Mouse (Mus musculus): ENCODE results near the gene Sfi1. TPM values are rescaled to one million over a fixed set of nuclear protein-coding genes. Genes with fewer than 3 reads are reported as not detected.
"Not testable (repeated sequence)": the region's sequence is repeated elsewhere in the genome, so short reads cannot be mapped to it uniquely, and the experiment has no call there.

The Sfi1 gene
- polyA plus RNA-seq, 1 experiment from 2014 or later: 8.8 TPM

GRCm38 (mm10) chr11:3129852-3130251, 63.4 kb downstream of the Sfi1 start:
- not testable (repeated sequence) for H3K36me3 ChIP-seq (ENCODE audit: control insufficient read depth, insufficient read depth, low read length); ATAC-seq (ENCODE audit: insufficient number of reproducible peaks, insufficient read depth, low FRiP score, low read depth)

GRCm38 (mm10) chr11:3129276-3129675, 64.0 kb downstream of the Sfi1 start:
- H3K4me2 ChIP-seq (ENCODE audit: low read length); ATAC-seq (ENCODE audit: insufficient number of reproducible peaks, insufficient read depth, low FRiP score, low read depth); H3K9me3 ChIP-seq (ENCODE audit: control insufficient read depth, low read length); H3K27me3 ChIP-seq (ENCODE audit: control insufficient read depth, insufficient read depth, low read length); H3K27ac ChIP-seq (replicated peaks in 1 of 2; ENCODE audit: control insufficient read depth in 1 of 2, insufficient read depth in 1 of 2, low read depth in 2 of 2, low read length in 2 of 2); H3K4me1 ChIP-seq (ENCODE audit: control insufficient read depth in 2 of 2, insufficient read depth in 2 of 2, low read length in 2 of 2); H3K36me3 ChIP-seq (ENCODE audit: control insufficient read depth, insufficient read depth, low read length); H3K4me3 ChIP-seq (ENCODE audit: control insufficient read depth in 1 of 2, insufficient read depth in 1 of 2, low read depth in 1 of 2, low read length in 2 of 2); H3K9ac ChIP-seq (ENCODE audit: low read length): not testable (repeated sequence)
- whole genome bisulfite sequencing: 85% methylated on average over 2 of the region's 2 CpGs

More at GRCm38 (mm10) chr11:3129852-3130251, 63.4 kb downstream of the Sfi1 start:
- H3K27me3 ChIP-seq (ENCODE audit: control insufficient read depth, insufficient read depth, low read length); H3K4me3 ChIP-seq (ENCODE audit: control insufficient read depth in 1 of 2, insufficient read depth in 1 of 2, low read depth in 1 of 2, low read length in 2 of 2); H3K4me2 ChIP-seq (ENCODE audit: low read length); H3K4me1 ChIP-seq (ENCODE audit: control insufficient read depth in 2 of 2, insufficient read depth in 2 of 2, low read length in 2 of 2); H3K9ac ChIP-seq (ENCODE audit: low read length); H3K27ac ChIP-seq (replicated peaks in 1 of 2; ENCODE audit: control insufficient read depth in 1 of 2, insufficient read depth in 1 of 2, low read depth in 2 of 2, low read length in 2 of 2); H3K9me3 ChIP-seq (ENCODE audit: control insufficient read depth, low read length): not testable (repeated sequence)
- 78% methylated on average over 5 of the region's 8 CpGs for WGBS

DNA sequence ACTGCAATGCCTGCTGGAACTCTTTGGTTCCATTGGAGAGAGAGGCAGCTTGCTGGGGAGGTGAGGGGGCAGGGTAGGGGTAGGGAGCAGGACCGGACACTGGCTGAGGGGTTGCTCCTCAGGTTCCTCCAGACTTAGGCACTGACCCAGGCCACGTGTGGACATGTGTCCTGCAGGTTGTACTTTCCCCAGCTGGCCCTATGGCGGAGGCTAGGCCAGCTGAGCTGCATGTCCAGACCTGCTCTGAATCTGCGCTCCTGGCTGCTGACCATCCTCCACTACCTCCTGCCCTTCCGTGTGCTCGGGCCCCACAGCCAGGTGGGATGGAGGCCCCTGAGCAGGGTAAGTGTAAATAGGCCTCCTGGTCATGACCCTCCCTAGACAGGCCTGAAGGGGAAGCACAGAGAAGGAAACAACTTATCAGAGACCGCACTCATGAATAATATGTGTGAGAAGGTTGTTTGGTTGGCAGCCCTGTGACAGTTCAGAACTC, 65.9 kb downstream of the Sfi1 start:
- peak; percentile 29 for ATAC-seq (ENCODE audit: insufficient number of reproducible peaks, insufficient read depth, low FRiP score, low read depth)
- H3K4me3 ChIP-seq (ENCODE audit: control insufficient read depth in 1 of 2, insufficient read depth in 1 of 2, low read depth in 1 of 2, low read length in 2 of 2); H3K9ac ChIP-seq (ENCODE audit: low read length); H3K9me3 ChIP-seq (ENCODE audit: control insufficient read depth, low read length); H3K36me3 ChIP-seq (ENCODE audit: control insufficient read depth, insufficient read depth, low read length); H3K4me1 ChIP-seq (ENCODE audit: control insufficient read depth in 2 of 2, insufficient read depth in 2 of 2, low read length in 2 of 2); H3K27ac ChIP-seq (replicated peaks in 1 of 2; ENCODE audit: control insufficient read depth in 1 of 2, insufficient read depth in 1 of 2, low read depth in 2 of 2, low read length in 2 of 2); H3K27me3 ChIP-seq (ENCODE audit: control insufficient read depth, insufficient read depth, low read length); H3K4me2 ChIP-seq (ENCODE audit: low read length): not testable (repeated sequence)
- WGBS: 81% methylated on average over 5 of the region's 7 CpGs

DNA sequence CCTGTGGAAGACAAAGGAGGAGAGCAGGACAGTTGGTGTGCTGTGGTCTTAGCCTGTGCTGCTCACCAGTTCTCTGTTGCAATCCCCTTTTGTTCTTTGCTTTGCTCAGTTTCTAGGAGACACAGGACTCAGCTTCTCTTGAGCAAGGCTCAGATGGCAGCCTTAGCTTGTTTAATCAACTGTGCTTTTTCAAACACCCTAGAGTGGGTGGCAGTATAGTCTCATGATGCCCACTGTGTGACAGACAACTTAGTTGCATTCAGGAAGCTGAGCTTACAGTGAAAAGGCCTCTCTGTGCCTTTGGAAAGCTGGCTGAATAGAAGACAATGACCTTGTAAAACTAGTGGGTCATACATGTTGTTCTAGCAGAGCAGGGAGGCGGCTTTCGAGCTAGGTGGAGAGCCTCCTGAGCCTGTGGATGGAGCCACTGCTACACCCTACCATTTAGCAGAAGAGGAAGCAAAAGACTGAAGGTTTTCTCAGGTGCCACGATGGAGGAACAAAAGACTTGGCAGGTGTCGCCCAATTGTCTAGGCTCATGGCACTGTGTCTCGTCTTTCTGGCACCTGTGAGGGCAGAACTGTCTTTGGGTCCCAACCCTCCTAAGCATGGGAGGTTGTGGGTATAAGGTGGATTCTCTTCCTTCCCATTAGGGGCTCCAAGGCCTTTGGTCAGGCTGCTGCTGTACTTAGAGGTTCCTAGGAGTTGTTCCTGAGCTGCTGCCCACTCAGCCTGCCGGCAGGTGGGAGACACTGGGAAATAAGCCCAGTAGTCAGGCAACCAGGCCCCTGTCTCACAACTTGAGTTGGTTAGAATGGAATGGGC, 66.6 kb downstream of the Sfi1 start:
- H3K9me3 ChIP-seq (ENCODE audit: control insufficient read depth, low read length); H3K4me1 ChIP-seq (ENCODE audit: control insufficient read depth in 2 of 2, insufficient read depth in 2 of 2, low read length in 2 of 2); H3K36me3 ChIP-seq (ENCODE audit: control insufficient read depth, insufficient read depth, low read length); H3K27me3 ChIP-seq (ENCODE audit: control insufficient read depth, insufficient read depth, low read length); H3K9ac ChIP-seq (ENCODE audit: low read length); H3K4me3 ChIP-seq (ENCODE audit: control insufficient read depth in 1 of 2, insufficient read depth in 1 of 2, low read depth in 1 of 2, low read length in 2 of 2); H3K4me2 ChIP-seq (ENCODE audit: low read length); H3K27ac ChIP-seq (replicated peaks in 1 of 2; ENCODE audit: control insufficient read depth in 1 of 2, insufficient read depth in 1 of 2, low read depth in 2 of 2, low read length in 2 of 2): not testable (repeated sequence)
- 71% methylated on average over 6 of the region's 6 CpGs for WGBS
- peak; percentile 33 for ATAC-seq (ENCODE audit: insufficient number of reproducible peaks, insufficient read depth, low FRiP score, low read depth)

DNA sequence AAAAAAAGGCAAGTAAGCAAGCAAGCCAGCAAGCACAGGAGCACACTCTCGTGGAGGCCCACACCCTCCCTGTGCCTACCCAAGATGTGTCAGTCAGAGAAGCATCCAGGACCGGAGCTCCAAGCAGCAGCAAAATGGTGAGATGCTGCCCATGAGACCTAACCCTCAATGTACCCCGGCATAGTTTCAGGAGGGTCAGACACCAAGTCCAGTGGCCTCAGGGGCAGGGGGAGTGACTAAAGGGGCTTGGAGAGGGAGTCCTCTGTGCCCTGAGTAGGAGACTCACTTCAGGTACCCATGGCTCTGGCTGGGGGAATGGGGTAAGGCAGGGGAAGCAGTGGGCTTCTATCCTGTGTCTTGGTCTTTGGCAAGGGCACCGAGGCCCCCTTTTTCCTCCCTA, 67.3 kb downstream of the Sfi1 start:
- not testable (repeated sequence) for H3K9ac ChIP-seq (ENCODE audit: low read length); H3K4me1 ChIP-seq (ENCODE audit: control insufficient read depth in 2 of 2, insufficient read depth in 2 of 2, low read length in 2 of 2); H3K4me3 ChIP-seq (ENCODE audit: control insufficient read depth in 1 of 2, insufficient read depth in 1 of 2, low read depth in 1 of 2, low read length in 2 of 2); ATAC-seq (ENCODE audit: insufficient number of reproducible peaks, insufficient read depth, low FRiP score, low read depth); H3K4me2 ChIP-seq (ENCODE audit: low read length); H3K36me3 ChIP-seq (ENCODE audit: control insufficient read depth, insufficient read depth, low read length); H3K9me3 ChIP-seq (ENCODE audit: control insufficient read depth, low read length); H3K27me3 ChIP-seq (ENCODE audit: control insufficient read depth, insufficient read depth, low read length); H3K27ac ChIP-seq (replicated peaks in 1 of 2; ENCODE audit: control insufficient read depth in 1 of 2, insufficient read depth in 1 of 2, low read depth in 2 of 2, low read length in 2 of 2)
- WGBS: 75% methylated on average over 2 of the region's 4 CpGs

GRCm38 (mm10) chr11:3124932-3125810, 68.1 kb downstream of the Sfi1 start:
- H3K36me3 ChIP-seq (ENCODE audit: control insufficient read depth, insufficient read depth, low read length); H3K9ac ChIP-seq (ENCODE audit: low read length); H3K4me3 ChIP-seq (ENCODE audit: control insufficient read depth in 1 of 2, insufficient read depth in 1 of 2, low read depth in 1 of 2, low read length in 2 of 2); H3K4me2 ChIP-seq (ENCODE audit: low read length); ATAC-seq (ENCODE audit: insufficient number of reproducible peaks, insufficient read depth, low FRiP score, low read depth); H3K27me3 ChIP-seq (ENCODE audit: control insufficient read depth, insufficient read depth, low read length); H3K27ac ChIP-seq (replicated peaks in 1 of 2; ENCODE audit: control insufficient read depth in 1 of 2, insufficient read depth in 1 of 2, low read depth in 2 of 2, low read length in 2 of 2); H3K9me3 ChIP-seq (ENCODE audit: control insufficient read depth, low read length); H3K4me1 ChIP-seq (ENCODE audit: control insufficient read depth in 2 of 2, insufficient read depth in 2 of 2, low read length in 2 of 2): not testable (repeated sequence)
- 83% methylated on average over 21 of the region's 22 CpGs for WGBS

GRCm38 (mm10) chr11:3114403-3114802, 78.9 kb downstream of the Sfi1 start:
- H3K9ac ChIP-seq (ENCODE audit: low read length): no peak overlapping the region
- H3K9me3 ChIP-seq (ENCODE audit: control insufficient read depth, low read length): peaks cover 8% of the 10 kb centered on the region
- H3K27me3 ChIP-seq (ENCODE audit: control insufficient read depth, insufficient read depth, low read length): no peaks in the 10 kb centered on the region
- H3K36me3 ChIP-seq (ENCODE audit: control insufficient read depth, insufficient read depth, low read length): no peaks in the 10 kb centered on the region
- no peak overlapping the region for H3K4me3 ChIP-seq (ENCODE audit: control insufficient read depth in 1 of 2, insufficient read depth in 1 of 2, low read depth in 1 of 2, low read length in 2 of 2)
- WGBS: 56% methylated on average over 3 of the region's 3 CpGs
- no peak for ATAC-seq (ENCODE audit: insufficient number of reproducible peaks, insufficient read depth, low FRiP score, low read depth)
- H3K27ac ChIP-seq (replicated peaks in 1 of 2; ENCODE audit: control insufficient read depth in 1 of 2, insufficient read depth in 1 of 2, low read depth in 2 of 2, low read length in 2 of 2): no peak overlapping the region
- H3K4me1 ChIP-seq (ENCODE audit: control insufficient read depth in 2 of 2, insufficient read depth in 2 of 2, low read length in 2 of 2): no peaks in the 10 kb centered on the region
- no peak overlapping the region for H3K4me2 ChIP-seq (ENCODE audit: low read length)
